Mouse (Mus musculus) stomach, postnatal 0 days (tissue): Measurements from ENCODE around the gene Hist1h2bk.

Experiments used
- CTCF ChIP-seq: IDR thresholded peaks from 2 replicates; pipeline ENCODE4 v1.5.1; 2016; ENCODE audit warnings: antibody characterized with exemption, low read depth, mild to moderate bottlenecking, moderate library complexity
- EP300 ChIP-seq: optimal IDR thresholded peaks from 2 replicates; pipeline ENCODE3; 2016; ENCODE audit warnings: antibody characterized with exemption

GRCm38 (mm10) chr13:22037415-22037814 lies 1.7 kb downstream of the Hist1h2bk start:
- no peak for TF ChIP-seq CTCF
- TF ChIP-seq EP300, result no peak
